Mouse (Mus musculus): Measurements from ENCODE around the gene Polr2a. TPM values are rescaled to one million over a fixed set of nuclear protein-coding genes. Genes with fewer than 3 reads are reported as not detected.
"Not testable (repeated sequence)": the region's sequence is repeated elsewhere in the genome, so short reads cannot be mapped to it uniquely, and the experiment has no call there.

Gene Polr2a
- polyA plus RNA-seq, 1 experiment from 2014 or later = 23.5 TPM

DNA sequence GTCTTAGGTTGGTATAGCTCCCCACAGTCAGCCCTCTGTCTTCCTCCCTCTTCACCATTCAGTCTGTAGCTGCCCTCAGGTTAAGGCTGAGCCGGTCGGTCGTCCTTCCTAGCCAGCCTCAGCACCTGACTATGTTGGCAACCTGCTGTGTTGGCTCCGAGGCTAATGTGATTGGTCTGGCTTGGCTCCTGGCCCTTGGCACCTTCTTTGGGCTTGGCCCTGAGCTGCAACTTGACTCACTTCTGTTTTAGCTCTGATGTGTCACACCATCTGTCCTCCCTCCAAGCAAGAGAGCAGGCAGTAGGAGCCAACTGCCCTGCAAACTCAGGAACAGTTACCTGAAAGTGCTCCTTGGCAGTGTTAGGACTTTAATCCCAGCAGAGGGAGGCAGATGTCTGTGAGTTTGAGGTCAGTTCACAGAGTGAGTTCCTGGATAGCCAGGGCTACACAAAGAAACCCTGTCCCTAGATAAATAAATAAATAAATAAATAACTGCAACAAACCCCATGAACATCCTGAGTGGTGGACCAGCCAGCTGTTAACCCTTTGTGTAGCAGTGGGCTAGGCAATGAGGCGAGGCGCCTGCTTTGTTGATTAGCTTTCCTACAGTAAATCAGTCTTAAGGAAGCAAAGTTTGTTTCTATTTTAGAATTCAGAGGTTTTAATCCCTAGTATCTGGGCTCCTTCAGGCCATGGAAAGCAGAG lies 51.5 kb downstream of the Polr2a start:
- H3K9me3 ChIP-seq (ENCODE audit: control insufficient read depth, low read length) = no peaks in the 10 kb centered on the region
- H3K4me1 ChIP-seq (ENCODE audit: control insufficient read depth, insufficient read depth, low read length) = no peaks in the 10 kb centered on the region
- no peaks in the 10 kb centered on the region for H3K36me3 ChIP-seq (ENCODE audit: control insufficient read depth, insufficient read depth, low read length)
- WGBS = 51% methylated on average over 6 of the region's 6 CpGs
- no peak overlapping the region for H3K4me3 ChIP-seq (ENCODE audit: low read depth, low read length)
- H3K4me2 ChIP-seq (ENCODE audit: low read depth, low read length) = no peak overlapping the region
- no peak for ATAC-seq (ENCODE audit: low read depth)
- no peak overlapping the region for H3K9ac ChIP-seq (replicated peaks; ENCODE audit: low read depth, low read length)
- no peak overlapping the region for H3K27ac ChIP-seq (ENCODE audit: low read depth, low read length)
- no peaks in the 10 kb centered on the region for H3K27me3 ChIP-seq (ENCODE audit: control insufficient read depth, insufficient read depth, low read length)

GRCm38 (mm10) chr11:69704613-69705010 lies 53.8 kb downstream of the Polr2a start:
- Histone ChIP-seq H3K4me2 (ENCODE audit: low read depth, low read length) (no peak overlapping the region), H3K4me1 (ENCODE audit: control insufficient read depth, insufficient read depth, low read length) (no peaks in the 10 kb centered on the region), H3K27ac (ENCODE audit: low read depth, low read length) (no peak overlapping the region), H3K36me3 (ENCODE audit: control insufficient read depth, insufficient read depth, low read length) (no peaks in the 10 kb centered on the region), H3K9me3 (ENCODE audit: control insufficient read depth, low read length) (no peaks in the 10 kb centered on the region), H3K4me3 (ENCODE audit: low read depth, low read length) (no peak overlapping the region), H3K27me3 (ENCODE audit: control insufficient read depth, insufficient read depth, low read length) (no peaks in the 10 kb centered on the region), H3K9ac (replicated peaks; ENCODE audit: low read depth, low read length) (no peak overlapping the region)
- 46% methylated on average over 2 of the region's 2 CpGs for WGBS
- ATAC-seq (ENCODE audit: low read depth) = no peak

DNA sequence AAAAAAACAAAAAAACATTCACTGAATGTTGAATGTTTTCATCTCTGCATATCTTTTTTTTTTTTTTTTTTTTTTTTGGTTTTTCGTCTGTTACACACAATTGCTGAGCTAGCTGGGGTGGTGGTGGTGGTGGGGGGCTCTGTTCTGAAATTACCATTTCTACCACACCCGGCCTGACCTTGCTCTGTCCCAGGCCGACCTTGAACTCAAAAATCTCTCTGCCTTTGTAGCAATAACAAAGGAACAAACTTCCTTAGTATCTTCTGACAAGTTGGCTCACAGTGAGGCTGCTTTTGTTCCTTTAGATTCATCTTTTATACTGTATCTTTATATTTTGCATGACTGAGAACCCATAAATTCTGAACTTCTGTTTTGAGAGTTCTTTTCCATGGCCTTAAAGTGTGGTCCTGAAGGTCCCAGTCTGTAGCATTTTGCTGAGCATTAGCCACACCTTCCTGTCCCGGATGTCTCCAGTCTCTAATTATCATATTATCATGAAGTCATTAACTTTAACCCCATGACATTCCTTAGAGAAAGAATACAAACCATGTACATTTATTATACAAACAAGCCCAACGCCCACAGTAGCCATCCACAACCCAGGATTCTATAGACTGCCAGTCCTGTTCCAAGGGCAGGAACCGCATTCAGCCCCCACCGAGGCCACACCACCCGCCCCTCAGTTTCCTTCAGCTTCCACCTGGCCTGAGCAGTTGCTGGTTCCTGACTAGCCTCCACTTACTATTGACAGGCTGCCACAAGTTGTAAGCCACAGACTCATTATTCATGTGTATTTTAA lies 54.4 kb downstream of the Polr2a start:
- H3K27ac ChIP-seq (ENCODE audit: low read depth, low read length) = no peak overlapping the region
- ATAC-seq (ENCODE audit: low read depth) = no peak
- 78% methylated on average over 8 of the region's 8 CpGs for WGBS
- no peaks in the 10 kb centered on the region for H3K27me3 ChIP-seq (ENCODE audit: control insufficient read depth, insufficient read depth, low read length)
- no peak overlapping the region for H3K4me2 ChIP-seq (ENCODE audit: low read depth, low read length)
- H3K9me3 ChIP-seq (ENCODE audit: control insufficient read depth, low read length) = no peaks in the 10 kb centered on the region
- H3K36me3 ChIP-seq (ENCODE audit: control insufficient read depth, insufficient read depth, low read length) = no peaks in the 10 kb centered on the region
- H3K9ac ChIP-seq (replicated peaks; ENCODE audit: low read depth, low read length) = no peak overlapping the region
- no peaks in the 10 kb centered on the region for H3K4me1 ChIP-seq (ENCODE audit: control insufficient read depth, insufficient read depth, low read length)
- no peak overlapping the region for H3K4me3 ChIP-seq (ENCODE audit: low read depth, low read length)

DNA sequence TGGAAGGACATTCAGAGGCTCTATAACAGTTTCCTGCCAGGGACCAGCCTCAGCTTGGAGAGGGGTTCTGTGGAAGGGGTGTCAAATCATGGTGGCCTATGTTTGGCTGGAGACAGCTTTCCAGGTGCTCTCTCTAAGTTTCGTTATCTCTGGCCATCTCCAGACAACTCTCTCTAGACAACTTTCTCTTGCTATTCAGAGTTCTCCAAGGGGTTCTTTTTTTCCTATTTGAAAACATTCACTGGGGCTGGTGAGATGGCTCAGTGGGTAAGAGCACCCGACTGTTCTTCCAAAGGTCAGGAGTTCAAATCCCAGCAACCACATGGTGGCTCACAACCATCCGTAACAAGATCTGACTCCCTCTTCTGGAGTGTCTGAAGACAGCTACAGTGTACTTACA lies 55.1 kb downstream of the Polr2a start:
- H3K27me3 ChIP-seq (ENCODE audit: control insufficient read depth, insufficient read depth, low read length); H3K4me1 ChIP-seq (ENCODE audit: control insufficient read depth, insufficient read depth, low read length); ATAC-seq (ENCODE audit: low read depth); H3K4me2 ChIP-seq (ENCODE audit: low read depth, low read length); H3K9me3 ChIP-seq (ENCODE audit: control insufficient read depth, low read length); H3K27ac ChIP-seq (ENCODE audit: low read depth, low read length); H3K36me3 ChIP-seq (ENCODE audit: control insufficient read depth, insufficient read depth, low read length); H3K9ac ChIP-seq (replicated peaks; ENCODE audit: low read depth, low read length); H3K4me3 ChIP-seq (ENCODE audit: low read depth, low read length): not testable (repeated sequence)
- WGBS = 59% methylated on average over 2 of the region's 3 CpGs

- H3K4me2 ChIP-seq (ENCODE audit: low read depth, low read length); H3K27ac ChIP-seq (ENCODE audit: low read depth, low read length); H3K4me3 ChIP-seq (ENCODE audit: low read depth, low read length); H3K9me3 ChIP-seq (ENCODE audit: control insufficient read depth, low read length); H3K9ac ChIP-seq (replicated peaks; ENCODE audit: low read depth, low read length); ATAC-seq (ENCODE audit: low read depth); H3K36me3 ChIP-seq (ENCODE audit: control insufficient read depth, insufficient read depth, low read length); H3K27me3 ChIP-seq (ENCODE audit: control insufficient read depth, insufficient read depth, low read length); H3K4me1 ChIP-seq (ENCODE audit: control insufficient read depth, insufficient read depth, low read length): not testable (repeated sequence)
- WGBS = 93% methylated on average over 10 of the region's 10 CpGs
Measured at GRCm38 (mm10) chr11:69702886-69703285, 55.6 kb downstream of the Polr2a start.

- 64% methylated on average over 1 of the region's 1 CpGs for WGBS
- ATAC-seq (ENCODE audit: low read depth) = no peak
- no peak overlapping the region for H3K9ac ChIP-seq (replicated peaks; ENCODE audit: low read depth, low read length)
Measured at GRCm38 (mm10) chr11:69699595-69699994, 58.8 kb downstream of the Polr2a start.

GRCm38 (mm10) chr11:69698574-69698973 lies 59.9 kb downstream of the Polr2a start:
- H3K9me3 ChIP-seq (ENCODE audit: control insufficient read depth, low read length) = no peaks in the 10 kb centered on the region
- H3K27ac ChIP-seq (ENCODE audit: low read depth, low read length) = no peak overlapping the region
- H3K9ac ChIP-seq (replicated peaks; ENCODE audit: low read depth, low read length) = no peak overlapping the region
- H3K36me3 ChIP-seq (ENCODE audit: control insufficient read depth, insufficient read depth, low read length) = no peaks in the 10 kb centered on the region
- H3K27me3 ChIP-seq (ENCODE audit: control insufficient read depth, insufficient read depth, low read length) = no peaks in the 10 kb centered on the region
- 73% methylated on average over 5 of the region's 5 CpGs for WGBS
- H3K4me3 ChIP-seq (ENCODE audit: low read depth, low read length) = no peak overlapping the region
- no peak overlapping the region for H3K4me2 ChIP-seq (ENCODE audit: low read depth, low read length)
- H3K4me1 ChIP-seq (ENCODE audit: control insufficient read depth, insufficient read depth, low read length) = peaks cover 10% of the 10 kb centered on the region; the same call in 1 of the 2 replicates
- ATAC-seq (ENCODE audit: low read depth) = no peak

More at GRCm38 (mm10) chr11:69699595-69699994, 58.8 kb downstream of the Polr2a start:
- no peaks in the 10 kb centered on the region for H3K36me3 ChIP-seq (ENCODE audit: control insufficient read depth, insufficient read depth, low read length)
- H3K4me3 ChIP-seq (ENCODE audit: low read depth, low read length) = no peak overlapping the region
- H3K4me2 ChIP-seq (ENCODE audit: low read depth, low read length) = no peak overlapping the region
- H3K27me3 ChIP-seq (ENCODE audit: control insufficient read depth, insufficient read depth, low read length) = no peaks in the 10 kb centered on the region
- H3K27ac ChIP-seq (ENCODE audit: low read depth, low read length) = no peak overlapping the region
- peaks cover 10% of the 10 kb centered on the region; the same call in 1 of the 2 replicates for H3K4me1 ChIP-seq (ENCODE audit: control insufficient read depth, insufficient read depth, low read length)
- no peaks in the 10 kb centered on the region for H3K9me3 ChIP-seq (ENCODE audit: control insufficient read depth, low read length)

DNA sequence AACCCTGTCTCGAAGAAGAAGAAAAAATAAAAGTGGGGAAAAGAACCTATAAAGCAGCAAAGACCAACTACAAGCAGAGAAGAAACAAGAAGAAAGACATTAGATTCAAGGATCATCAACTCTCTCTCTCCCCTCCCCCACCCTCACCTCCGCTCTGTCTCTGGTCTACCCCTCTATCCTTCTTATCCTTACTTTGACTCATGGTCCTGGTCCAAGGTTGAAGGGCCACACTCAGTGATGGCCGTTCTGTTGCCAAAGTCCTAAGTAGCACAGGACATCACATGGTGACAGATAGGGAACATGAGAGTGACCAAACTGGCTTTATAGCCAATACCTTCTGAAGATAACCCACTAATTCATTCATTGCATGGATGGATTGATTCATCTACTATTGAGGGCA lies 61.0 kb downstream of the Polr2a start:
- WGBS = 96% methylated on average over 3 of the region's 3 CpGs

More for the DNA sequence above, 61.0 kb downstream of the Polr2a start:
- no peak overlapping the region for H3K4me2 ChIP-seq (ENCODE audit: low read depth, low read length)
- no peak overlapping the region for H3K4me3 ChIP-seq (ENCODE audit: low read depth, low read length)
- H3K36me3 ChIP-seq (ENCODE audit: control insufficient read depth, insufficient read depth, low read length) = no peaks in the 10 kb centered on the region
- H3K27ac ChIP-seq (ENCODE audit: low read depth, low read length) = no peak overlapping the region
- no peaks in the 10 kb centered on the region for H3K9me3 ChIP-seq (ENCODE audit: control insufficient read depth, low read length)
- no peak for ATAC-seq (ENCODE audit: low read depth)
- peaks cover 10% of the 10 kb centered on the region; the same call in 1 of the 2 replicates for H3K4me1 ChIP-seq (ENCODE audit: control insufficient read depth, insufficient read depth, low read length)
- H3K9ac ChIP-seq (replicated peaks; ENCODE audit: low read depth, low read length) = no peak overlapping the region
- no peaks in the 10 kb centered on the region for H3K27me3 ChIP-seq (ENCODE audit: control insufficient read depth, insufficient read depth, low read length)
